24 mouse cellular contexts compared by ENCODE assay signal in genomic region chr8:57563726-57564125, GRCm38 (mm10). TPM values are rescaled to one million over a fixed set of nuclear protein-coding genes. Genes with fewer than 3 reads are reported as not detected.
DNase-seq lines count a peak whose midpoint lies in the region; ATAC-seq and TF ChIP-seq lines count a peak whose summit lies in the region.
"Had no signal": no experiment of that assay in that cellular context is flagged by ENCODE, and none has a peak within 500 bp of the region (broad histone marks: within the 10 kb centered on the region; RNA-seq: fewer than 3 reads in every experiment).

No protein-coding gene starts in this region.

- H3K9me3 ChIP-seq in forebrain, postnatal 0 days (ENCODE audit: low read length), result no peaks in the 10 kb centered on the region
- no peaks in the 10 kb centered on the region for H3K9me3 ChIP-seq in forebrain, embryonic 13.5 days (replicated peaks)
- H3K9me3 ChIP-seq: forebrain, embryonic 12.5 days; hindbrain, embryonic 12.5 days; limb, embryonic 10.5 days; liver, embryonic 15.5 days; lung, embryonic 15.5 days; midbrain, embryonic 15.5 days; neural tube, embryonic 12.5 days had no signal

- H3K4me3 ChIP-seq in forebrain, postnatal 0 days (ENCODE audit: low read depth, low read length), result no peak overlapping the region
- no peak overlapping the region for H3K4me3 ChIP-seq in forebrain, embryonic 13.5 days
- H3K4me3 ChIP-seq: erythroblast, embryonic 14.5 days; forebrain, embryonic 12.5 days; gastrocnemius, adult 2 months; hindbrain, embryonic 12.5 days; limb, embryonic 10.5 days; liver, embryonic 15.5 days; lung, embryonic 15.5 days; midbrain, embryonic 15.5 days; neural tube, embryonic 12.5 days had no signal

- H3K9ac ChIP-seq in forebrain, postnatal 0 days, result no peak overlapping the region
- H3K9ac ChIP-seq in forebrain, embryonic 13.5 days, result no peak overlapping the region
- H3K9ac ChIP-seq: forebrain, embryonic 12.5 days; hindbrain, embryonic 12.5 days; liver, embryonic 15.5 days; lung, embryonic 15.5 days; midbrain, embryonic 15.5 days; neural tube, embryonic 12.5 days had no signal

- 0 out of 2 replicates have a peak, but pooled peaks cover 6% of the 10 kb centered on the region for H3K4me1 ChIP-seq in forebrain, postnatal 0 days (ENCODE audit: insufficient read depth)
- peaks cover 9% of the 10 kb centered on the region; the same call in 1 of the 2 replicates for H3K4me1 ChIP-seq in forebrain, embryonic 13.5 days
- H3K4me1 ChIP-seq: liver, embryonic 15.5 days had no signal

- 86% methylated on average over 15 of the region's 15 CpGs for WGBS in forebrain, postnatal 0 days
- WGBS in forebrain, embryonic 13.5 days, result 87% methylated on average over 15 of the region's 15 CpGs

- H3K27me3 ChIP-seq in forebrain, postnatal 0 days (ENCODE audit: insufficient read depth, low read length), result no peaks in the 10 kb centered on the region
- H3K27me3 ChIP-seq in forebrain, embryonic 13.5 days, result no peaks in the 10 kb centered on the region
- H3K27me3 ChIP-seq: forebrain, embryonic 12.5 days; hindbrain, embryonic 12.5 days; liver, embryonic 15.5 days; lung, embryonic 15.5 days; midbrain, embryonic 15.5 days; neural tube, embryonic 12.5 days had no signal

- intact Hi-C loops in left cerebral cortex, postnatal 36 days (cut with DNase I), result no loop called here
- intact Hi-C loops in left cerebral cortex, postnatal 10 days (cut with DNase I), result no loop called here

- no peak for DNase-seq in forebrain, postnatal 0 days
- DNase-seq in layer of hippocampus, adult 18-20 months (ENCODE audit: low spot score in 2 of 2), result peak; percentile 17 to 53
- DNase-seq in layer of hippocampus, adult 9-10 months (ENCODE audit: low spot score), result no peak
- DNase-seq in left cerebral cortex, postnatal 36 days (ENCODE audit: low spot score in 2 of 2), result peak; percentile 29 to 35
- DNase-seq in left cerebral cortex, postnatal 10 days (ENCODE audit: extremely low spot score in 1 of 2, low spot score in 2 of 2), result no peak
- peak; percentile 60 for DNase-seq in telencephalon, adult 2 months (ENCODE audit: low read depth, low spot score)
- DNase-seq: adrenal gland, postnatal 14 days; cerebellum, adult 9-11 months; gastrocnemius, adult 2 months; kidney, adult 18-20 months; kidney, postnatal 4 days; liver; thymus, postnatal 14 days had no signal

- H3K27ac ChIP-seq in forebrain, postnatal 0 days (ENCODE audit: low read depth, low read length), result no peak overlapping the region
- H3K27ac ChIP-seq in forebrain, embryonic 13.5 days, result no peak overlapping the region
- H3K27ac ChIP-seq: forebrain, embryonic 12.5 days; gastrocnemius, adult 2 months; hindbrain, embryonic 12.5 days; limb, embryonic 10.5 days; liver, embryonic 15.5 days; lung, embryonic 15.5 days; macrophage; midbrain, embryonic 15.5 days; neural tube, embryonic 12.5 days had no signal

- H3K4me2 ChIP-seq in forebrain, postnatal 0 days (ENCODE audit: low read depth), result no peak overlapping the region
- no peak overlapping the region for H3K4me2 ChIP-seq in forebrain, embryonic 13.5 days
- H3K4me2 ChIP-seq: forebrain, embryonic 12.5 days; hindbrain, embryonic 12.5 days; liver, embryonic 15.5 days; lung, embryonic 15.5 days; midbrain, embryonic 15.5 days; neural tube, embryonic 12.5 days had no signal

- TF ChIP-seq CTCF in forebrain, postnatal 0 days (IDR thresholded peaks at IDR 0.05; ENCODE audit: low read depth), result no peak

- 0 out of 2 replicates have a peak, but pooled peaks have one; percentile 19 for ATAC-seq in forebrain, postnatal 0 days
- no peak for ATAC-seq in forebrain, embryonic 13.5 days
- ATAC-seq: CD4-positive, CD25-positive, alpha-beta regulatory T cell, adult 4 months; midbrain, embryonic 15.5 days had no signal

- no peaks in the 10 kb centered on the region for H3K36me3 ChIP-seq in forebrain, postnatal 0 days (ENCODE audit: insufficient read depth)
- no peaks in the 10 kb centered on the region for H3K36me3 ChIP-seq in forebrain, embryonic 13.5 days (ENCODE audit: poor library complexity, severe bottlenecking)
- H3K36me3 ChIP-seq: forebrain, embryonic 12.5 days; hindbrain, embryonic 12.5 days; limb, embryonic 10.5 days; liver, embryonic 15.5 days; lung, embryonic 15.5 days; midbrain, embryonic 15.5 days; neural tube, embryonic 12.5 days had no signal

RNA-seq across cellular contexts. Expression of gene Hmgb2, which starts 52.0 kb away (rescaled TPM):
- total RNA-seq in forebrain, postnatal 0 days (2014; rRNA removed), result 17.2 and 27.8 TPM in 2 replicates
- 61.1 and 74.8 TPM in 2 replicates for polyA plus RNA-seq in forebrain, postnatal 0 days (2015; fragmentation: Nextera tagmentation; extraction: Ambion mirVana)
- polyA plus RNA-seq in forebrain, embryonic 13.5 days (2015; fragmentation: Nextera tagmentation; extraction: Ambion mirVana), result 482 and 552 TPM in 2 replicates
- total RNA-seq in layer of hippocampus, adult 18-20 months (2021), result 1 to 10 TPM; 4.9 to 7.4 TPM
- total RNA-seq in left cerebral cortex, postnatal 36 days (2021), result 1 to 10 TPM; 4.3 to 6.7 TPM
- total RNA-seq in left cerebral cortex, postnatal 10 days (2021), result 10 to 100 TPM; 13.1 to 15.5 TPM

Comparison
In these comparisons a context has a peak if more than half of its experiments do, and no peak if none do; other contexts are left out.
1. DNase-seq: peak in layer of hippocampus, adult 18-20 months (2 of 2), left cerebral cortex, postnatal 36 days (2 of 2) and telencephalon, adult 2 months (single experiment); none in forebrain, postnatal 0 days (single experiment), layer of hippocampus, adult 9-10 months (single experiment) and left cerebral cortex, postnatal 10 days (0 of 2).